ENCODE assay signal across 8 mouse cellular contexts in genomic region chr19:42089748-42090595, GRCm38 (mm10). TPM values are rescaled to one million over a fixed set of nuclear protein-coding genes. Genes with fewer than 3 reads are reported as not detected.
A peak's percentile ranks its signal among the peaks of the same experiment; 100 is the strongest.
DNase-seq lines count a peak whose midpoint lies in the region; ATAC-seq and TF ChIP-seq lines count a peak whose summit lies in the region.

Pi4k2a (plus strand) TSS chr19:42090470.

- POLR2A ChIA-PET in Patski (lab: Charles Lee), result interaction anchor here (0.6 to 1.6 kb wide), 9 partner anchors 10 to 143 kb away, joined by 3 to 6 read pairs (median 4); partner anchors contain the start of gene Avpi1

- CTCF ChIA-PET in Patski (lab: Charles Lee), result interaction anchor here (1.1 to 4.5 kb wide), 9 partner anchors 11 to 77 kb away, joined by 3 to 23 read pairs (median 10); partner anchors contain the start of genes Ankrd2 and Hoga1

- peak within 1 kb of the TSS; percentile 95 for H3K4me3 ChIP-seq in hindbrain, embryonic 13.5 days

- ATAC-seq in Patski, result peak; percentile 97
- ATAC-seq in hindbrain, embryonic 13.5 days (ENCODE audit: low FRiP score), result peak; percentile 98

- peak; percentile 92 for DNase-seq in Patski (ENCODE audit: low read depth, low spot score)
- peak; percentile 98 for DNase-seq in cerebellum, postnatal 14 days
- peak; percentile 99 for DNase-seq in frontal cortex, postnatal 14 days (ENCODE audit: low spot score in 2 of 2)
- DNase-seq in layer of hippocampus, postnatal 25 days (ENCODE audit: extremely low spot score in 1 of 2, low spot score in 1 of 2), result peak; percentile 88 to 91
- DNase-seq in lung, postnatal 25 days (ENCODE audit: low spot score), result peak; percentile 100
- DNase-seq in retina, embryonic 14.5 days (ENCODE audit: low spot score), result peak; percentile 99
- peak; percentile 98 for DNase-seq in thymus, postnatal 4 days

- no peaks in the 10 kb centered on the region for H3K27me3 ChIP-seq in Patski
- H3K27me3 ChIP-seq in hindbrain, embryonic 13.5 days, result no peaks in the 10 kb centered on the region

- TF ChIP-seq CTCF in Patski (IDR thresholded peaks at IDR 0.05), result no peak

- under 1% methylated on average over 55 of the region's 55 CpGs for WGBS in hindbrain, embryonic 13.5 days

- H3K36me3 ChIP-seq in hindbrain, embryonic 13.5 days, result peaks cover 12% of the 10 kb centered on the region; the same call in 1 of the 2 replicates

- no peaks in the 10 kb centered on the region for H3K9me3 ChIP-seq in hindbrain, embryonic 13.5 days

- H3K27ac ChIP-seq in hindbrain, embryonic 13.5 days, result peak within 1 kb of the TSS; percentile 93

- H3K4me2 ChIP-seq in hindbrain, embryonic 13.5 days, result peak within 1 kb of the TSS; percentile 89

- peaks cover 43% of the 10 kb centered on the region for H3K4me1 ChIP-seq in hindbrain, embryonic 13.5 days (replicated peaks)

- in situ Hi-C loops in Patski (cut with MboI; ENCODE audit: low pct_unique_long_range_greater_than_20kb), result no loop called here

- peak within 1 kb of the TSS; percentile 93 for H3K9ac ChIP-seq in hindbrain, embryonic 13.5 days

RNA-seq across cellular contexts. Expression of gene Pi4k2a, which starts in this region (rescaled TPM):
- polyA plus RNA-seq in Patski (2021), result 47.6 TPM
- 27.0 and 27.9 TPM in 2 replicates for polyA plus RNA-seq in hindbrain, embryonic 13.5 days (2015; fragmentation: Nextera tagmentation; extraction: Ambion mirVana)
- 10 to 100 TPM; 62.8 to 67.1 TPM for total RNA-seq in layer of hippocampus, postnatal 25 days (2021)

Comparison
In these comparisons a context has a peak if more than half of its experiments do, and no peak if none do; other contexts are left out.
1. Peak in every context shown above with its lines: DNase-seq, ATAC-seq, H3K4me3 ChIP-seq and H3K27ac ChIP-seq.